Mouse (Mus musculus): ENCODE measurements around the gene Id1.

DNA sequence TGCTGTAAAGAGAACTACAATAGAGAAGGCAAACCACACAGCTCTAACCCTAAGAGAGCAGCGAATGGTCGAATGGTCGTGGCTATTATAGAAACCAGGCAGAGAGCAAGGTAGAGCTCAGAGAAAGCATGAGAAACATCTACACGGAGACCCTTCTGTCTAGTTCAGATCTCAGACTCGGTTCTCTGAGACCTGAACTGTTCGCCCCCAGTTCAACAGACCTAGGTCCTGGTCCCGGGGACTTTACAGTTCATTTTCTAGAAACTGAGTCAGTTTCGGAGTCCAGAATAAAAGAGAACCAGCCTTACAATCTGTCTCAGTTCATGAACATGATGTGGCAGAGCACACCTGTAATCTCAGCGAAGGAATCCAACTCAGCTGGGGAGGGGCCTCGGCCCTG, 1.6 kb upstream of the Id1 start:
- TF ChIP-seq POLR2A (IDR thresholded peaks at IDR 0.05; ENCODE audit: insufficient read length, low read depth) (no peak), USF1 (IDR thresholded peaks at IDR 0.05; ENCODE audit: low read depth) (no peak), POLR2AphosphoS2 (IDR thresholded peaks at IDR 0.05; ENCODE audit: insufficient read length, low read depth) (no peak), E2F4 (IDR thresholded peaks at IDR 0.05; ENCODE audit: insufficient read depth) (no peak), REST (IDR thresholded peaks at IDR 0.05; ENCODE audit: insufficient read depth, insufficient read length) (no peak), MAX (IDR thresholded peaks at IDR 0.05; ENCODE audit: low read depth) (no peak), TCF12 (IDR thresholded peaks at IDR 0.05; ENCODE audit: insufficient read depth, poor library complexity, severe bottlenecking) (no peak), MYOG (IDR thresholded peaks at IDR 0.05; ENCODE audit: control insufficient read depth in 1 of 3, insufficient read depth in 1 of 3, insufficient read length in 2 of 3, low read depth in 2 of 3) (no peak), TCF3 (IDR thresholded peaks at IDR 0.05; ENCODE audit: insufficient read length, low read depth) (no peak)

All from myocyte (in vitro differentiated cells).